Mouse (Mus musculus): ENCODE measurements around the gene Gm47959. TPM values are rescaled to one million over a fixed set of nuclear protein-coding genes. Genes with fewer than 3 reads are reported as not detected.
A peak's percentile ranks its signal among the peaks of the same experiment; 100 is the strongest.

The Gm47959 gene
- polyA plus RNA-seq, 1 experiment from 2014 or later = not detected

GRCm38 (mm10) chr1:82991062-82991461 is 9.3 kb upstream of the Gm47959 start:
- H3K27me3 ChIP-seq (replicated peaks) = no peaks in the 10 kb centered on the region
- no peaks in the 10 kb centered on the region for H3K36me3 ChIP-seq
- whole genome bisulfite sequencing = 61% methylated on average over 4 of the region's 4 CpGs
- H3K4me3 ChIP-seq = no peak overlapping the region
- H3K27ac ChIP-seq (replicated peaks) = no peak overlapping the region
- H3K4me1 ChIP-seq = peaks cover 14% of the 10 kb centered on the region
- no peaks in the 10 kb centered on the region for H3K9me3 ChIP-seq
- no peak overlapping the region for H3K4me2 ChIP-seq
- H3K9ac ChIP-seq = no peak overlapping the region
- no peak for ATAC-seq (ENCODE audit: extremely low read depth, insufficient number of reproducible peaks, low FRiP score, low TSS enrichment)

- no peak overlapping the region for H3K4me2 ChIP-seq
- H3K4me1 ChIP-seq = peaks cover 14% of the 10 kb centered on the region
- no peaks in the 10 kb centered on the region for H3K9me3 ChIP-seq
- no peak overlapping the region for H3K4me3 ChIP-seq
- no peak overlapping the region for H3K27ac ChIP-seq (replicated peaks)
- H3K36me3 ChIP-seq = no peaks in the 10 kb centered on the region
- no peak overlapping the region for H3K9ac ChIP-seq
- no peaks in the 10 kb centered on the region for H3K27me3 ChIP-seq (replicated peaks)
- ATAC-seq (ENCODE audit: extremely low read depth, insufficient number of reproducible peaks, low FRiP score, low TSS enrichment) = no peak
- WGBS = 79% methylated on average over 3 of the region's 3 CpGs
Measured at GRCm38 (mm10) chr1:82991596-82991995, 8.8 kb upstream of the Gm47959 start.

- Histone ChIP-seq H3K4me2 (no peak overlapping the region), H3K9me3 (no peaks in the 10 kb centered on the region), H3K27ac (replicated peaks) (no peak overlapping the region), H3K9ac (no peak overlapping the region), H3K4me1 (peaks cover 14% of the 10 kb centered on the region), H3K36me3 (no peaks in the 10 kb centered on the region), H3K27me3 (replicated peaks) (no peaks in the 10 kb centered on the region), H3K4me3 (no peak overlapping the region)
- ATAC-seq (ENCODE audit: extremely low read depth, insufficient number of reproducible peaks, low FRiP score, low TSS enrichment) = no peak
- 87% methylated on average over 6 of the region's 6 CpGs for WGBS
Measured at GRCm38 (mm10) chr1:82992093-82992492, 8.3 kb upstream of the Gm47959 start.

- 76% methylated on average over 3 of the region's 3 CpGs for WGBS
- H3K4me3 ChIP-seq = no peak overlapping the region
Measured at GRCm38 (mm10) chr1:82993947-82994346, 6.4 kb upstream of the Gm47959 start.

GRCm38 (mm10) chr1:83006218-83007179 is 6.2 kb downstream of the Gm47959 start:
- no peaks in the 10 kb centered on the region for H3K36me3 ChIP-seq
- peaks cover 21% of the 10 kb centered on the region for H3K4me1 ChIP-seq
- H3K27me3 ChIP-seq (replicated peaks) = no peaks in the 10 kb centered on the region
- no peak for ATAC-seq (ENCODE audit: extremely low read depth, insufficient number of reproducible peaks, low FRiP score, low TSS enrichment)
- no peak overlapping the region for H3K4me3 ChIP-seq
- H3K9ac ChIP-seq = no peak overlapping the region
- H3K9me3 ChIP-seq = no peaks in the 10 kb centered on the region
- WGBS = 47% methylated on average over 8 of the region's 8 CpGs
- peak overlapping the region; percentile 15; the same call in 1 of the 2 replicates for H3K27ac ChIP-seq (replicated peaks)
- 0 out of 2 replicates have a peak overlapping the region, but pooled peaks have one; percentile 9 for H3K4me2 ChIP-seq

More at GRCm38 (mm10) chr1:82993947-82994346, 6.4 kb upstream of the Gm47959 start:
- H3K9me3 ChIP-seq = no peaks in the 10 kb centered on the region
- ATAC-seq (ENCODE audit: extremely low read depth, insufficient number of reproducible peaks, low FRiP score, low TSS enrichment) = no peak
- no peaks in the 10 kb centered on the region for H3K36me3 ChIP-seq
- H3K27me3 ChIP-seq (replicated peaks) = no peaks in the 10 kb centered on the region
- H3K9ac ChIP-seq = no peak overlapping the region
- H3K4me2 ChIP-seq = no peak overlapping the region
- H3K4me1 ChIP-seq = peaks cover 10% of the 10 kb centered on the region; the same call in 1 of the 2 replicates
- H3K27ac ChIP-seq (replicated peaks) = no peak overlapping the region

GRCm38 (mm10) chr1:83007471-83007870 is 7.1 kb downstream of the Gm47959 start:
- H3K4me2 ChIP-seq = no peak overlapping the region
- H3K27ac ChIP-seq (replicated peaks) = no peak overlapping the region
- H3K9ac ChIP-seq = no peak overlapping the region
- H3K36me3 ChIP-seq = no peaks in the 10 kb centered on the region
- H3K27me3 ChIP-seq (replicated peaks) = no peaks in the 10 kb centered on the region
- H3K4me3 ChIP-seq = no peak overlapping the region
- ATAC-seq (ENCODE audit: extremely low read depth, insufficient number of reproducible peaks, low FRiP score, low TSS enrichment) = no peak
- no peaks in the 10 kb centered on the region for H3K9me3 ChIP-seq
- peaks cover 21% of the 10 kb centered on the region for H3K4me1 ChIP-seq
- 68% methylated on average over 6 of the region's 6 CpGs for WGBS

- H3K9ac ChIP-seq = no peak overlapping the region
- H3K4me3 ChIP-seq = no peak overlapping the region
- WGBS = 85% methylated on average over 3 of the region's 3 CpGs
- H3K4me2 ChIP-seq = no peak overlapping the region
- peaks cover 4% of the 10 kb centered on the region; the same call in 1 of the 2 replicates for H3K4me1 ChIP-seq
- H3K36me3 ChIP-seq = no peaks in the 10 kb centered on the region
- no peaks in the 10 kb centered on the region for H3K27me3 ChIP-seq (replicated peaks)
- ATAC-seq (ENCODE audit: extremely low read depth, insufficient number of reproducible peaks, low FRiP score, low TSS enrichment) = no peak
- H3K9me3 ChIP-seq = no peaks in the 10 kb centered on the region
- H3K27ac ChIP-seq (replicated peaks) = no peak overlapping the region
Measured at GRCm38 (mm10) chr1:83014477-83014876, 14.1 kb downstream of the Gm47959 start.

- WGBS = 61% methylated on average over 10 of the region's 10 CpGs
Measured at GRCm38 (mm10) chr1:83015329-83015879, 15.1 kb downstream of the Gm47959 start.

GRCm38 (mm10) chr1:83016556-83016955 is 16.2 kb downstream of the Gm47959 start:
- Histone ChIP-seq H3K27me3 (replicated peaks) (no peaks in the 10 kb centered on the region), H3K9me3 (no peaks in the 10 kb centered on the region), H3K27ac (replicated peaks) (no peak overlapping the region), H3K4me3 (no peak overlapping the region), H3K4me2 (no peak overlapping the region), H3K9ac (no peak overlapping the region), H3K4me1 (peaks cover 4% of the 10 kb centered on the region; the same call in 1 of the 2 replicates), H3K36me3 (no peaks in the 10 kb centered on the region)
- ATAC-seq (ENCODE audit: extremely low read depth, insufficient number of reproducible peaks, low FRiP score, low TSS enrichment) = no peak
- 57% methylated on average over 1 of the region's 1 CpGs for WGBS

More at GRCm38 (mm10) chr1:83015329-83015879, 15.1 kb downstream of the Gm47959 start:
- no peaks in the 10 kb centered on the region for H3K36me3 ChIP-seq
- H3K9me3 ChIP-seq = no peaks in the 10 kb centered on the region
- no peak overlapping the region for H3K4me2 ChIP-seq
- ATAC-seq (ENCODE audit: extremely low read depth, insufficient number of reproducible peaks, low FRiP score, low TSS enrichment) = no peak
- peaks cover 4% of the 10 kb centered on the region; the same call in 1 of the 2 replicates for H3K4me1 ChIP-seq
- H3K4me3 ChIP-seq = no peak overlapping the region
- no peak overlapping the region for H3K9ac ChIP-seq
- H3K27me3 ChIP-seq (replicated peaks) = no peaks in the 10 kb centered on the region
- H3K27ac ChIP-seq (replicated peaks) = no peak overlapping the region

GRCm38 (mm10) chr1:83031950-83032349 is 31.6 kb downstream of the Gm47959 start:
- Histone ChIP-seq H3K27ac (replicated peaks) (no peak overlapping the region), H3K27me3 (replicated peaks) (no peaks in the 10 kb centered on the region), H3K9me3 (no peaks in the 10 kb centered on the region), H3K4me3 (no peak overlapping the region), H3K36me3 (no peaks in the 10 kb centered on the region), H3K4me2 (no peak overlapping the region), H3K9ac (no peak overlapping the region), H3K4me1 (no peaks in the 10 kb centered on the region)
- 42% methylated on average over 1 of the region's 1 CpGs for WGBS
- ATAC-seq (ENCODE audit: extremely low read depth, insufficient number of reproducible peaks, low FRiP score, low TSS enrichment) = no peak

- H3K4me1 ChIP-seq = peaks cover under 1% of the 10 kb centered on the region; the same call in 1 of the 2 replicates
- H3K36me3 ChIP-seq = no peaks in the 10 kb centered on the region
- ATAC-seq (ENCODE audit: extremely low read depth, insufficient number of reproducible peaks, low FRiP score, low TSS enrichment) = no peak
- H3K9me3 ChIP-seq = no peaks in the 10 kb centered on the region
- no peaks in the 10 kb centered on the region for H3K27me3 ChIP-seq (replicated peaks)
- H3K9ac ChIP-seq = no peak overlapping the region
- no peak overlapping the region for H3K27ac ChIP-seq (replicated peaks)
- WGBS = 85% methylated on average over 6 of the region's 6 CpGs
- no peak overlapping the region for H3K4me2 ChIP-seq
- no peak overlapping the region for H3K4me3 ChIP-seq
Measured at GRCm38 (mm10) chr1:83032508-83032907, 32.2 kb downstream of the Gm47959 start.

Measured in heart, embryonic 13.5 days (tissue).